Mouse (Mus musculus) cortical plate, adult 2 months (tissue): ENCODE data around the gene Cd300ld3.

Source experiments
- CTCF ChIP-seq: fragments of 200-500 bp; IDR thresholded peaks from 2 replicates; pipeline ENCODE4 v1.5.1; 2011; ENCODE audit warnings: mild to moderate bottlenecking, control low read depth, low read length; ENCODE audit not compliant: insufficient read depth; ENCODE audit errors: extremely low read depth
- POLR2A ChIP-seq: fragments of 200-500 bp; IDR thresholded peaks from 2 replicates; pipeline ENCODE4 v1.6.1; 2011; ENCODE audit warnings: mild to moderate bottlenecking, low read length, control low read depth; ENCODE audit not compliant: insufficient read depth; ENCODE audit errors: extremely low read depth

- TF ChIP-seq POLR2A (no peak), CTCF (no peak)
Observed at GRCm38 (mm10) chr11:115004070-115004469, 44.1 kb downstream of the Cd300ld3 start.
